Mouse (Mus musculus) forebrain, embryonic 11.5 days (tissue): Measurements from ENCODE around the gene Kctd20. TPM values are rescaled to one million over a fixed set of nuclear protein-coding genes. Genes with fewer than 3 reads are reported as not detected.

Experiments used
- ATAC-seq: fragments of 200-750 bp; cut with Nextera tagmentation; replicated peaks from 2 replicates; pipeline ENCODE4 v1.8.0; 2017; ENCODE audit warnings: moderate TSS enrichment; ENCODE audit not compliant: low FRiP score
- DNase-seq: peaks from one replicate; pipeline ENCODE4 v3.0.0-alpha.2; 2017; ENCODE audit warnings: low spot score
- H3K27ac ChIP-seq: fragments of 300-500 bp; sonication (generic); 2 replicates; pipeline ENCODE4 v1.5.1; 2014; ENCODE audit warnings: low read depth, low read length
- H3K27me3 ChIP-seq: fragments of 300-500 bp; sonication (generic); 2 replicates; pipeline ENCODE4 v1.6.1; 2014; ENCODE audit warnings: mild to moderate bottlenecking, low read length, mixed read lengths; ENCODE audit not compliant: control insufficient read depth, insufficient read depth
- H3K36me3 ChIP-seq: fragments of 300-500 bp; sonication (generic); 2 replicates; pipeline ENCODE4 v1.6.1; 2014; ENCODE audit warnings: mild to moderate bottlenecking, low read length, moderate library complexity, mixed read lengths; ENCODE audit not compliant: control insufficient read depth, insufficient read depth
- H3K4me1 ChIP-seq: fragments of 300-500 bp; sonication (generic); replicated peaks from 2 replicates; pipeline ENCODE4 v1.6.1; 2014; ENCODE audit warnings: low read length, mixed read lengths; ENCODE audit not compliant: control insufficient read depth, insufficient read depth
- H3K4me2 ChIP-seq: fragments of 300-500 bp; sonication (generic); 2 replicates; pipeline ENCODE4 v1.6.1; 2014; ENCODE audit warnings: low read depth, mild to moderate bottlenecking, low read length, moderate library complexity, mixed read lengths; ENCODE audit not compliant: severe bottlenecking
- H3K4me3 ChIP-seq: fragments of 300-500 bp; sonication (generic); 2 replicates; pipeline ENCODE4 v1.5.1; 2014; ENCODE audit warnings: low read depth, low read length
- H3K9ac ChIP-seq: fragments of 300-500 bp; sonication (generic); 2 replicates; pipeline ENCODE4 v1.6.1; 2014; ENCODE audit warnings: low read length
- H3K9me3 ChIP-seq: fragments of 300-500 bp; sonication (generic); 2 replicates; pipeline ENCODE4 v1.6.1; 2016; ENCODE audit warnings: low read length, mixed read lengths; ENCODE audit not compliant: control insufficient read depth
- WGBS: fragments of 180-500 bp; shearing (Covaris S2); extraction: QIAGEN DNeasy Blood & Tissue Kit; methylation state at CpG from one replicate; pipeline ENCODE4 v1.1.7; 2014; 5-methylcytosine and 5-hydroxymethylcytosine counted together
- polyA plus RNA-seq: library from polyadenylated mRNA; unstranded; fragments of >200 nt; fragmentation: Nextera tagmentation; extraction: Ambion mirVana; gene quantifications from 2 replicates; pipeline ENCODE4 v1.2.1, GENCODE M21; 2014

Kctd20 gene
- polyA plus RNA-seq, 1 experiment from 2014 or later: 116 TPM

DNA sequence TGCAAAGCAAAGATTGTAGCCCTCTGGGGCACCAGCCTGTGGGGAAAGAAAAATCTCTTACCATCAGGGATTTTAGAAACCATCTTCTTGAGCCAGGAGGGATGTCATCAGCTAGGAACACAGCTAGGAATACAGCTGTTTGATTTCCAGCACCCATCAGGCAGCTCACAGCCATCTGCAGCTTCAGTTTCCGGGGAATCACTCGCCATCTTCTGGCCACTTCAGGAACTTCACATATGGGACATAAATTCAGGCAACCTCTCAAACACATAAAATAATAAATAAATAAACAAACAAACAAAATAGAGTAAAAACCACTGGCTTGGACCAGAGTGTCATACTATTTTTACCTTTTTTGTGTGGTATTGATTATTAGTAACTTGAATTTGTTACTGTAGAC lies 63.9 kb downstream of the Kctd20 start:
- Histone ChIP-seq H3K27me3 (no peaks in the 10 kb centered on the region), H3K4me1 (no peaks in the 10 kb centered on the region), H3K4me3 (no peak overlapping the region), H3K9me3 (no peaks in the 10 kb centered on the region), H3K9ac (no peak overlapping the region), H3K36me3 (no peaks in the 10 kb centered on the region), H3K27ac (no peak overlapping the region), H3K4me2 (no peak overlapping the region)
- WGBS: 28% methylated on average over 2 of the region's 2 CpGs
- ATAC-seq (no peak), DNase-seq (peak; percentile 64)

DNA sequence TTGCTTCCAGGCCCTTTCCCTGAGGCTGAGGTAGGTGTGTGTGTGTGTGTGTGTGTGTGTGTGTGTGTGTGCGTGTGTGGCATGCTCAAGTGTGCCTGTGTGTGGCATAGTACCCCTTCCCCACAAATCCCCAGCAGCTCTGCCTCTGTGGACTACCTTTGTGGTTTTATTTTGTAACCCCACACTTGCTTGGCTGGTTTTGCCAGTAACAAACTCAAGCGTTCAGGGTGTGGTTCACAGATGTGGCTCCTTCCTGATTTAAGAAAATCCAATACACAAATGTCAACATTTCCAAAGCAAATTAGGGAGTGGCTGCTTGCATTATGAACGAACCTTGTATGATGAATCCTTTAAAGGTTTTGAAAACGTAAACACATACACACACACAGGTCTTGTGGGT lies 65.0 kb downstream of the Kctd20 start:
- H3K4me1 ChIP-seq: no peaks in the 10 kb centered on the region
- ATAC-seq: no peak
- no peak overlapping the region for H3K4me3 ChIP-seq
- no peak for DNase-seq
- no peak overlapping the region for H3K9ac ChIP-seq
- no peaks in the 10 kb centered on the region for H3K36me3 ChIP-seq
- H3K27me3 ChIP-seq: no peaks in the 10 kb centered on the region
- no peak overlapping the region for H3K4me2 ChIP-seq
- no peak overlapping the region for H3K27ac ChIP-seq
- H3K9me3 ChIP-seq: no peaks in the 10 kb centered on the region
- WGBS: 84% methylated on average over 4 of the region's 4 CpGs

DNA sequence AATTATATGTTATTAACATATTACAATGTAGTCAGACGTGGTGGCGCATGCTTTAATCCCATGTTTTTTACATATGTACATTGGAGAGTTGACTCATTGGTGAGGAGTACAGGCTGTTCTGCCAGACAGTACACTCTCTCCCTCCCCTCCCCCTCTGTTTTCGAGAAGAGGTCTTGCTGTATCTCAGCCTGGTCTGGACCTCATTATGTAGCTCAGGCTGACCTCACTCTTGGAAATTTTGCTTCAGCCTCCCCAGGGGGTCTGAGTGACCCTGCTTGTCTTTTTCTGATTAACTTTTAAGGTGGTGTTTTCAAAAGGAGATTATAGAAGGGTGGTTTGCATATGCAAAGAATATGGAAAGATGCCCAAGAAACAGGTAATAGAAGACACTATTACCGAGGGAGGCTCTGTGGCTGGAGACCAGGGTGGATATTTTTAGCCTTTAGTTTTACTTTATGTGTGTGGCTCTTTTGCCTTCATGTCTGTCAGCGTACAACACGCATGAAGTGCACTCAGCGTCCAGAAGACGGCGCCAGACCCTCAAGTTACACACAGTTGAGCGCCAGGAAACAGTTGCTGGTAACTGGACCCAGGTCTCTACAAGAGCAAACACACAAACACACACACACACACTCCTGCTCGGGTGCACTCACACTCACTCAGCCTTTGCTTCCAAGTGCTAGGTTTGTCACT lies 66.7 kb downstream of the Kctd20 start:
- H3K4me1 ChIP-seq: no peaks in the 10 kb centered on the region
- no peak overlapping the region for H3K27ac ChIP-seq
- H3K4me2 ChIP-seq: no peak overlapping the region
- no peak for ATAC-seq
- DNase-seq: peak; percentile 64
- H3K27me3 ChIP-seq: no peaks in the 10 kb centered on the region
- H3K9ac ChIP-seq: no peak overlapping the region
- H3K4me3 ChIP-seq: no peak overlapping the region
- no peaks in the 10 kb centered on the region for H3K36me3 ChIP-seq
- no peaks in the 10 kb centered on the region for H3K9me3 ChIP-seq
- WGBS: 46% methylated on average over 11 of the region's 11 CpGs

Other genes starting within 250 kb of the Kctd20 start
- 2.9 and 3.0 TPM in 2 replicates for gene AC170998.1, start 225.9 kb upstream of the Kctd20 start, polyA plus RNA-seq
- 2.3 and 2.7 TPM in 2 replicates for gene Mapk13, start 182.7 kb upstream of the Kctd20 start, polyA plus RNA-seq
- 13.1 and 17.3 TPM in 2 replicates for gene Brpf3, start 150.9 kb upstream of the Kctd20 start, polyA plus RNA-seq
- not detected in 2 replicates for gene Pnpla1, start 93.5 kb upstream of the Kctd20 start, polyA plus RNA-seq
- 0.16 and 0.19 TPM in 2 replicates for gene 4930539E08Rik, start 36.6 kb upstream of the Kctd20 start, polyA plus RNA-seq
- gene Pxt1, start 8.1 kb upstream of the Kctd20 start, polyA plus RNA-seq: 0.28 TPM in 1 of 2 replicates, not detected in the other
- 134 and 143 TPM in 2 replicates for gene Stk38, start 56.0 kb downstream of the Kctd20 start, polyA plus RNA-seq
- gene Srsf3, start 80.7 kb downstream of the Kctd20 start, polyA plus RNA-seq: 823 and 865 TPM in 2 replicates
- gene Cdkn1a, start 139.0 kb downstream of the Kctd20 start, polyA plus RNA-seq: 27.3 and 33.1 TPM in 2 replicates
- 0.08 TPM in 1 of 2 replicates, not detected in the other for gene Rab44, start 162.2 kb downstream of the Kctd20 start, polyA plus RNA-seq